Mouse (Mus musculus) small intestine, adult 2 months (tissue): Measurements from ENCODE around the gene Phrf1. TPM values are rescaled to one million over a fixed set of nuclear protein-coding genes. Genes with fewer than 3 reads are reported as not detected.

Source experiments
- H3K27ac ChIP-seq: fragments of 200-500 bp; 2 replicates; pipeline ENCODE4 v1.5.1; 2012; ENCODE audit warnings: low read depth, low read length, control low read depth, inconsistent platforms; ENCODE audit not compliant: insufficient read depth
- H3K27me3 ChIP-seq: fragments of 200-500 bp; 2 replicates; pipeline ENCODE4 v1.6.1; 2012; ENCODE audit warnings: mild to moderate bottlenecking, moderate library complexity, low read length, inconsistent platforms; ENCODE audit not compliant: control insufficient read depth, insufficient read depth
- H3K36me3 ChIP-seq: fragments of 200-500 bp; 2 replicates; pipeline ENCODE4 v1.6.1; 2012; ENCODE audit warnings: mild to moderate bottlenecking, low read length, control low read depth, inconsistent platforms; ENCODE audit not compliant: control insufficient read depth, insufficient read depth
- H3K4me1 ChIP-seq: fragments of 200-500 bp; 2 replicates; pipeline ENCODE4 v1.6.1; 2012; ENCODE audit warnings: low read length, inconsistent platforms, mixed read lengths; ENCODE audit not compliant: control insufficient read depth, insufficient read depth, insufficient read length
- H3K4me3 ChIP-seq: fragments of 200-500 bp; 2 replicates; pipeline ENCODE4 v1.5.1; 2012; ENCODE audit warnings: low read depth, mild to moderate bottlenecking, control low read depth, inconsistent platforms, low read length, moderate library complexity
- CTCF ChIP-seq: fragments of 200-500 bp; IDR thresholded peaks from 2 replicates; pipeline ENCODE4 v1.5.1; 2012; ENCODE audit warnings: low read depth, mild to moderate bottlenecking, control low read depth, inconsistent platforms, low read length, moderate library complexity, mixed read lengths; ENCODE audit not compliant: insufficient replicate concordance, insufficient read length; ENCODE audit errors: extremely low read depth
- POLR2A ChIP-seq: fragments of 200-500 bp; IDR thresholded peaks from 2 replicates; pipeline ENCODE4 v1.6.1; 2012; ENCODE audit warnings: low read depth, mild to moderate bottlenecking, control low read depth, inconsistent platforms, low read length, moderate library complexity
- WGBS: fragments of 180-500 bp; shearing (Covaris S2); methylation state at CpG from one replicate; pipeline ENCODE4 v1.1.7; 2018; 5-methylcytosine and 5-hydroxymethylcytosine counted together
- polyA plus RNA-seq: library from polyadenylated mRNA; depleted of rRNA; stranded (reverse); fragments of >200 nt; gene quantifications from 2 replicates; pipeline ENCODE4 v1.2.3, GENCODE M21; 2012

Gene Phrf1
- polyA plus RNA-seq, 1 experiment: 34.2 TPM

DNA sequence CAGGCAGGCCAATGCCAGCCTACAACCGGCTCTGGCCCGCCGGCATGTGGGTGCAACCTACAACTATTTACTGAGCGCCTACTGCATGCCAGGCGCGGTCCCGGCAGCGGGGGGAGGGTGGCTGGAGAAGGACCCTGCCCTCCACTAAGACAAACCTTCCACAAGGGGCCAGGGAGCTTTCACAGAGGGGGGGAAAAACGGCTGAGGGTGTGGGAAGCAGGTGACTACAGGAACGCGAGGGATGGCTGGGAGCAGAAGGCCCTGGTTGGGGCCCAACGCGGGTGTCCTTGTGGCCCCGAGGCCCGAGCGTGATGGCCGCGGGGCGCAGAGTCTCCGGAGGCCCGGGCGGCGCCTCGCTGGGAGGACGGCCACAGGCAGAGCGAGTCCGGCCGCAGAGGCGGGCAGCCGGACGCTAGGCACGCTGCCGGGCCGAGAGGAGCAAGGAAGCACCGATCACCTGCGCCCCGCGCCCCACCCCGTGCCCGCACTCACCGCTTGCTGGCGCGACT is 35.2 kb upstream of the Phrf1 start:
- no peaks in the 10 kb centered on the region for H3K27me3 ChIP-seq
- H3K27ac ChIP-seq: peak overlapping the region; percentile 66
- under 1% methylated on average over 43 of the region's 43 CpGs for WGBS
- no peak for TF ChIP-seq CTCF
- no peak for TF ChIP-seq POLR2A
- H3K4me3 ChIP-seq: peak overlapping the region; percentile 96
- H3K36me3 ChIP-seq: peaks cover 28% of the 10 kb centered on the region
- peaks cover 17% of the 10 kb centered on the region for H3K4me1 ChIP-seq

DNA sequence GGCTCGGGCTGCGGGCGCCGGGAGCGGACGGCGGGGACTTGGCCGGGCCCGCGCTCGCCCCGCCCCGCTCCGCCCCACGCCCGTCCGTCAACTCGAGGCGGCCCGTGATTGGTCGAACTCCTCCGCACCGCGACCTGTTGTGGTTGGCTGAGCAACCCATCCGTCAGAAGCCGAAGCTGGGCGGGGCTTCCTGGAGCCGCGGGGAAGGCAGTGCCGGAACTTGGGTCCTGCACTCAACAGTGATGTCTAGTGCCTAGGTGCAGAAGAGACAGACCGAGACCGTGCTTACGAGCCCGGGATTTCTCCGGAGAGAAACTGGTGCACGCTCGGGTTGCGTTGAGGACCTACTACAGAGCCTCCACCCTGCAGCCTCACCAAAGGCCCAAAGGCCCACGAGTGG is 34.6 kb upstream of the Phrf1 start, which contains the start of the genes Hras and Lrrc56:
Hras (minus strand) TSS at position 58 of the 400 bp plus-strand sequence.
Lrrc56 (plus strand) TSS at position 210 of the 400 bp plus-strand sequence.
- Histone ChIP-seq H3K4me3 (peak within 1 kb of the TSS; percentile 96), H3K27me3 (no peaks in the 10 kb centered on the region), H3K4me1 (peaks cover 17% of the 10 kb centered on the region), H3K27ac (peak within 1 kb of the TSS; percentile 83), H3K36me3 (peaks cover 28% of the 10 kb centered on the region)
- WGBS: under 1% methylated on average over 34 of the region's 39 CpGs
- TF ChIP-seq POLR2A (peak; percentile 87), CTCF (no peak)

DNA sequence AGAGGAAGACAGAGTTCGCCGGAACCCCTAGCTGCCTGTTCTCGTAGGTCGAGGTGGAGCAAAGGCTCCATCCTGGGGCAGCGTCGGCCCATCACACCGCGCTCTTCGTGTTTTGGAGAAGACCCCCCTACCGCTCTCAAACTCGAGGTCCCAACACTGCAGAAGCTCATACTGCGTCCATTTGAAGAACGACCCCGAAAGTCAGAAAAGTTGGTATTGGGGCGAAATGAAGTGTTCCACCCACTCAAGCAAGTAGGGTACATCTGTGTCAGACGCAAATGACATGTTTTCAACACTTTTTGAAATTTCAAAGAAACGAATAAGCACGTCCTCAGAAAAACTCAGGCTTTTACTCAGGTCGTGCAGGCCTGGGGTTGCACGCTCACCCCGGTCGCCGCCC is 34.2 kb upstream of the Phrf1 start:
- Histone ChIP-seq H3K4me3 (peak overlapping the region; percentile 81), H3K4me1 (peaks cover 17% of the 10 kb centered on the region), H3K27ac (peak overlapping the region; percentile 83), H3K36me3 (peaks cover 27% of the 10 kb centered on the region), H3K27me3 (no peaks in the 10 kb centered on the region)
- TF ChIP-seq CTCF (no peak), POLR2A (no peak)
- under 1% methylated on average over 23 of the region's 23 CpGs for WGBS

DNA sequence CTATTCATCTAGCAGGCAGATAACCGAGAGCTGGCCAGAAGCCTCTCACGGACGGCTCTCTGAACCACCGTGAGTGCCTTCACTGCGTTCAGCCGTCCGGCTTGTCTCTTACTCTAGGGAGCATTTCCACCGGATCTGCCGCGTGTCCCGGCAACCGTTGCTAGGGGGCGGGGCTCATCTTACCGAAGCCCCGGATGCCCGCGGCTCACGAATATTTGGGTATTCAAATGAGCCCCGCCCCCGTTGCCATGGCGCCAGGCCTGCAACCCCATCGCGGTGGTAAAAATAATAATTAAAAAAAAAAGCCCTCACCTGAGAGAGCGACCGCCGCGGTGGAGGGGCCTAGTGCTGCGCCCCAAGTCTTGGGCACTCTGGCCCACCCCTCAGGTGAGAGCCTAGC is 33.8 kb upstream of the Phrf1 start:
- peak overlapping the region; percentile 81 for H3K4me3 ChIP-seq
- H3K27me3 ChIP-seq: no peaks in the 10 kb centered on the region
- 2% methylated on average over 28 of the region's 28 CpGs for WGBS
- H3K36me3 ChIP-seq: peaks cover 23% of the 10 kb centered on the region
- H3K4me1 ChIP-seq: peaks cover 17% of the 10 kb centered on the region
- peak overlapping the region; percentile 83; the same call in 1 of the 2 replicates for H3K27ac ChIP-seq
- TF ChIP-seq POLR2A (peak; percentile 44; the same call in 1 of the 2 replicates), CTCF (no peak)

DNA sequence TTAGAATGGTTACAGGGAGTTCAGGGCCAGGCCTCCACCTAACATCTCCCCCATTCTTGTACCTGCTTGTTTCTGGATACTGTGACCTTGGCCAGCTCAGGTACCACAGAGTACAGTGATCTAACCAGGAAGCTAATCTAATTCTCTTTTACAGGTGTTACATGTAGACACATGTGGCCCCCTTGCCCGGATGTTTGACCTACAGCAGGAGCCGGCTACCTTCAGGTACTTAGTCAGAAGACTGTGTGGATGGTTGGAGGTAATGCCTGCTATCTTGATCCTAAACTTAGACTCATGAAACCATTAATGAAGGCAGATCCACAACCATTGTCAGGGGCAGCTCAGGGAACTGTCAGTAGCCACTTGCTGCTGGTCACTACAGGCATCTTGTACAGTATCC is 32.8 kb upstream of the Phrf1 start:
- no peak overlapping the region for H3K27ac ChIP-seq
- peaks cover 17% of the 10 kb centered on the region for H3K4me1 ChIP-seq
- no peaks in the 10 kb centered on the region for H3K27me3 ChIP-seq
- TF ChIP-seq POLR2A: no peak
- H3K4me3 ChIP-seq: no peak overlapping the region
- WGBS: 72% methylated on average over 2 of the region's 2 CpGs
- peaks cover 15% of the 10 kb centered on the region for H3K36me3 ChIP-seq

DNA sequence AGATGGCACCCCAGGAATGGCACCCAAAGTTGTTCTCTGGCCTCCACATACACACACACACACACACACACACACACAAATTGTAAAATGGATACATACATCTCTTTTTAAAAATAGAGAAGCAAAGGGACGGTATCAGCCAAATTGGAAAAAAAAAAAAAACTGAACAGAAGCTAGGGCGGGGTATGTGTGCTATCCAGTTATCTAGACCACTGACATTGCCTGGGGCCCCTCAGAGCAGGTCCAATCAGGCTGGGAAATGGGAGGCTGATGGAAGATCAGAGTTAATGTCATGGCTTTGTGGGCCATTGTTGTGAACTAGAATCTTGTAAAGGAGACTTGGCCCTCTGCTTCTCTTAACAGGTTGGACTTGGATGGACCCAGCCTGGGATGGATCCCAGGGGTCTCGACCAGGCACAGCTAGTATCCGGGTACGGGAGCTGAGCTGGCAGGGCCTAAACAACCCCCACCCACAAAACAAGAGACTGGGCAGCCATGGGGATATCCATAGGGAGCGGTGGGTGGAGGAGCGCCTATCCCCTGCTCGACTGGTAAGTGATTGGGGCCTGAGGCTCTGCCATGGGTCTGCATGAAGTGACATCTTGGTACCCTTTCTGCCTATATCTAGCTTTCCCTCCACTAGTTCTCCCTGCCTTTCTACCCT is 31.8 kb upstream of the Phrf1 start:
- Histone ChIP-seq H3K4me1 (peaks cover 17% of the 10 kb centered on the region), H3K36me3 (peaks cover 5% of the 10 kb centered on the region), H3K27ac (no peak overlapping the region), H3K4me3 (no peak overlapping the region), H3K27me3 (no peaks in the 10 kb centered on the region)
- 98% methylated on average over 8 of the region's 8 CpGs for WGBS
- no peak for TF ChIP-seq CTCF
- no peak for TF ChIP-seq POLR2A

DNA sequence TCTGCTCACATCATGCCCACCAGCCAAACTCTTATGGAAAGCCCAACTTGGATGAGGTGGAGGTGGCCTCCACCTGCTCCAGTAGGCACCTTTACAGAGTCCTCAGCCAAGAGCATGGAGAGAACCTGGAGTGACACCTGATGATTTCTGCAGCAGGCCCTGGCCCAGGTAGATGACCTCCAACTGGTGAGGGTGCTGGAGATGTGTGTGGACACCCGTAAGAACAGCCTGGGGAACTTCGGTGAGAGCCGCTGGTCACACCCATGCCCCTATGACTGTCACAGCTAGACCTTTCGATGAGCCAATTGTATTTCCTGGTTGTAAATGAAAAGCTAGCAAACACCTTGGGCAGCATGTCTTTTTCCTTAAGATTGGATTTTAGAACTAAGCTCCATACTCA is 30.5 kb upstream of the Phrf1 start:
- H3K36me3 ChIP-seq: no peaks in the 10 kb centered on the region
- no peak overlapping the region for H3K27ac ChIP-seq
- H3K4me1 ChIP-seq: peaks cover 11% of the 10 kb centered on the region
- no peak for TF ChIP-seq CTCF
- no peak for TF ChIP-seq POLR2A
- H3K4me3 ChIP-seq: no peak overlapping the region
- H3K27me3 ChIP-seq: no peaks in the 10 kb centered on the region
- WGBS: 49% methylated on average over 4 of the region's 4 CpGs
